Mouse (Mus musculus): ENCODE data around the gene Fosl1. TPM values are rescaled to one million over a fixed set of nuclear protein-coding genes. Genes with fewer than 3 reads are reported as not detected.

The Fosl1 gene
- total and polyA plus RNA-seq, 2 experiments from 2014 or later = not detected

- DNase-seq (ENCODE audit: low spot score) (no peak), ATAC-seq (no peak)
- no peak overlapping the region for H3K4me2 ChIP-seq (ENCODE audit: low read depth, low read length)
- H3K36me3 ChIP-seq (ENCODE audit: insufficient read depth, low read length) = peaks cover 31% of the 10 kb centered on the region
- H3K4me1 ChIP-seq (ENCODE audit: insufficient read depth, low read length) = peaks cover 4% of the 10 kb centered on the region
- H3K27ac ChIP-seq = no peak overlapping the region
- no peaks in the 10 kb centered on the region for H3K9me3 ChIP-seq (ENCODE audit: low read length)
- no peak overlapping the region for H3K9ac ChIP-seq (replicated peaks; ENCODE audit: low read length)
- no peak overlapping the region for H3K4me3 ChIP-seq (ENCODE audit: low read length)
- WGBS = 94% methylated on average over 5 of the region's 5 CpGs
- no peaks in the 10 kb centered on the region for H3K27me3 ChIP-seq (ENCODE audit: insufficient read depth, low read length)
- no peak for TF ChIP-seq CTCF (IDR thresholded peaks at IDR 0.05; ENCODE audit: low read depth)
Measured at GRCm38 (mm10) chr19:5484496-5484895, 37.1 kb downstream of the Fosl1 start.

- Histone ChIP-seq H3K27me3 (ENCODE audit: insufficient read depth, low read length) (no peaks in the 10 kb centered on the region), H3K9ac (replicated peaks; ENCODE audit: low read length) (no peak overlapping the region), H3K4me3 (ENCODE audit: low read length) (no peak overlapping the region), H3K4me2 (ENCODE audit: low read depth, low read length) (no peak overlapping the region), H3K36me3 (ENCODE audit: insufficient read depth, low read length) (peaks cover 31% of the 10 kb centered on the region), H3K27ac (no peak overlapping the region), H3K4me1 (ENCODE audit: insufficient read depth, low read length) (peaks cover 4% of the 10 kb centered on the region), H3K9me3 (ENCODE audit: low read length) (no peaks in the 10 kb centered on the region)
- no peak for TF ChIP-seq CTCF (IDR thresholded peaks at IDR 0.05; ENCODE audit: low read depth)
- WGBS = 88% methylated on average over 8 of the region's 8 CpGs
- DNase-seq (ENCODE audit: low spot score) (no peak), ATAC-seq (no peak)
Measured at GRCm38 (mm10) chr19:5485371-5485770, 38.0 kb downstream of the Fosl1 start.

GRCm38 (mm10) chr19:5485821-5486220 lies 38.5 kb downstream of the Fosl1 start:
- no peak overlapping the region for H3K27ac ChIP-seq
- H3K36me3 ChIP-seq (ENCODE audit: insufficient read depth, low read length) = peaks cover 31% of the 10 kb centered on the region
- H3K9ac ChIP-seq (replicated peaks; ENCODE audit: low read length) = no peak overlapping the region
- peaks cover 4% of the 10 kb centered on the region for H3K4me1 ChIP-seq (ENCODE audit: insufficient read depth, low read length)
- no peak for TF ChIP-seq CTCF (IDR thresholded peaks at IDR 0.05; ENCODE audit: low read depth)
- ATAC-seq (no peak), DNase-seq (ENCODE audit: low spot score) (no peak)
- no peaks in the 10 kb centered on the region for H3K9me3 ChIP-seq (ENCODE audit: low read length)
- 90% methylated on average over 7 of the region's 7 CpGs for WGBS
- no peak overlapping the region for H3K4me2 ChIP-seq (ENCODE audit: low read depth, low read length)
- H3K4me3 ChIP-seq (ENCODE audit: low read length) = no peak overlapping the region
- no peaks in the 10 kb centered on the region for H3K27me3 ChIP-seq (ENCODE audit: insufficient read depth, low read length)

- no peak overlapping the region; the same call in 1 of the 2 replicates for H3K9ac ChIP-seq (replicated peaks; ENCODE audit: low read length)
- no peaks in the 10 kb centered on the region for H3K9me3 ChIP-seq (ENCODE audit: low read length)
- peaks cover 31% of the 10 kb centered on the region for H3K36me3 ChIP-seq (ENCODE audit: insufficient read depth, low read length)
- DNase-seq (ENCODE audit: low spot score) (no peak), ATAC-seq (no peak)
- peaks cover 4% of the 10 kb centered on the region for H3K4me1 ChIP-seq (ENCODE audit: insufficient read depth, low read length)
- H3K4me3 ChIP-seq (ENCODE audit: low read length) = no peak overlapping the region
- no peak overlapping the region for H3K4me2 ChIP-seq (ENCODE audit: low read depth, low read length)
- WGBS = 89% methylated on average over 8 of the region's 8 CpGs
- no peaks in the 10 kb centered on the region for H3K27me3 ChIP-seq (ENCODE audit: insufficient read depth, low read length)
- no peak overlapping the region for H3K27ac ChIP-seq
- TF ChIP-seq CTCF (IDR thresholded peaks at IDR 0.05; ENCODE audit: low read depth) = no peak
Measured at GRCm38 (mm10) chr19:5486286-5486685, 38.9 kb downstream of the Fosl1 start.

GRCm38 (mm10) chr19:5486771-5487170 lies 39.4 kb downstream of the Fosl1 start:
- 86% methylated on average over 4 of the region's 4 CpGs for WGBS
- Histone ChIP-seq H3K4me3 (ENCODE audit: low read length) (no peak overlapping the region), H3K27me3 (ENCODE audit: insufficient read depth, low read length) (no peaks in the 10 kb centered on the region), H3K9ac (replicated peaks; ENCODE audit: low read length) (peak overlapping the region; percentile 53; the same call in 1 of the 2 replicates), H3K4me2 (ENCODE audit: low read depth, low read length) (peak overlapping the region; percentile 70; the same call in 1 of the 2 replicates), H3K9me3 (ENCODE audit: low read length) (no peaks in the 10 kb centered on the region), H3K36me3 (ENCODE audit: insufficient read depth, low read length) (peaks cover 31% of the 10 kb centered on the region), H3K4me1 (ENCODE audit: insufficient read depth, low read length) (peaks cover 4% of the 10 kb centered on the region), H3K27ac (peak overlapping the region; percentile 99; the same call in 1 of the 2 replicates)
- ATAC-seq = no peak
- DNase-seq (ENCODE audit: low spot score) = no peak
- TF ChIP-seq CTCF (IDR thresholded peaks at IDR 0.05; ENCODE audit: low read depth) = no peak

- Histone ChIP-seq H3K9me3 (ENCODE audit: low read length) (no peaks in the 10 kb centered on the region), H3K4me3 (ENCODE audit: low read length) (peak within 1 kb of the TSS; percentile 50), H3K4me1 (ENCODE audit: insufficient read depth, low read length) (peaks cover 8% of the 10 kb centered on the region), H3K36me3 (ENCODE audit: insufficient read depth, low read length) (peaks cover 27% of the 10 kb centered on the region), H3K27ac (peak within 1 kb of the TSS; percentile 99), H3K9ac (replicated peaks; ENCODE audit: low read length) (peak within 1 kb of the TSS; percentile 53), H3K27me3 (ENCODE audit: insufficient read depth, low read length) (no peaks in the 10 kb centered on the region), H3K4me2 (ENCODE audit: low read depth, low read length) (peak within 1 kb of the TSS; percentile 70)
- TF ChIP-seq CTCF (IDR thresholded peaks at IDR 0.05; ENCODE audit: low read depth) = peak; percentile 90
- DNase-seq (ENCODE audit: low spot score) (peak; percentile 96), ATAC-seq (peak; percentile 74)
- WGBS = 1% methylated on average over 39 of the region's 39 CpGs
Measured at GRCm38 (mm10) chr19:5487768-5488550, 40.6 kb downstream of the Fosl1 start, which contains the start of gene Mus81. Gene Mus81, minus strand, starts transcription at chr19:5488402.
